Comparison of ENCODE assay signal across 29 mouse cellular contexts in genomic region chr17:78261684-78262083, GRCm38 (mm10).
A peak's percentile ranks its signal among the peaks of the same experiment; 100 is the strongest.
DNase-seq lines count a peak whose midpoint lies in the region; ATAC-seq lines count a peak whose summit lies in the region.
"Had no signal": no experiment of that assay in that cellular context is flagged by ENCODE, and none has a peak within 500 bp of the region (broad histone marks: within the 10 kb centered on the region; RNA-seq: fewer than 3 reads in every experiment).

No protein-coding gene starts in this region.

- no peak for DNase-seq in lung, postnatal 25 days (ENCODE audit: low spot score)
- DNase-seq in intestine, embryonic 14.5 days (ENCODE audit: low spot score) = no peak
- DNase-seq in heart, postnatal 25 days (ENCODE audit: low spot score) = no peak
- DNase-seq: adrenal gland, adult 2 months; adrenal gland, postnatal 14 days; B cell, adult 2 months; cerebellum, adult 11 months; cerebellum, adult 2 months; cerebellum, adult 9-11 months; cerebellum, postnatal 36 days; embryo, embryonic 11 days; gastrocnemius, postnatal 10 days; gastrocnemius, postnatal 36 days; heart, adult 2 months; heart, postnatal 14 days had no signal

- no peaks in the 10 kb centered on the region for H3K4me1 ChIP-seq in lung, embryonic 15.5 days
- H3K4me1 ChIP-seq in intestine, embryonic 14.5 days (replicated peaks; ENCODE audit: control insufficient read depth, insufficient read depth, low read length) = 0 out of 2 replicates have a peak, but pooled peaks cover 3% of the 10 kb centered on the region
- H3K4me1 ChIP-seq in intestine, embryonic 16.5 days (ENCODE audit: control insufficient read depth, insufficient read depth, low read length) = peaks cover 6% of the 10 kb centered on the region; the same call in 1 of the 2 replicates
- no peaks in the 10 kb centered on the region for H3K4me1 ChIP-seq in stomach, embryonic 15.5 days
- H3K4me1 ChIP-seq in hindbrain, embryonic 13.5 days (replicated peaks) = peaks cover 26% of the 10 kb centered on the region
- H3K4me1 ChIP-seq: forebrain, embryonic 12.5 days; forebrain, embryonic 15.5 days had no signal

- no peak overlapping the region for H3K4me3 ChIP-seq in lung, embryonic 15.5 days
- H3K4me3 ChIP-seq in intestine, embryonic 14.5 days (ENCODE audit: low read depth, low read length) = no peak overlapping the region
- H3K4me3 ChIP-seq in intestine, embryonic 16.5 days (ENCODE audit: low read length) = no peak overlapping the region
- H3K4me3 ChIP-seq in stomach, embryonic 15.5 days (replicated peaks) = no peak overlapping the region
- no peak overlapping the region for H3K4me3 ChIP-seq in hindbrain, embryonic 13.5 days
- H3K4me3 ChIP-seq: embryonic facial prominence, embryonic 10.5 days; embryonic facial prominence, embryonic 13.5 days; erythroblast, embryonic 14.5 days; forebrain, embryonic 12.5 days; forebrain, embryonic 15.5 days; heart, adult 2 months; heart, embryonic 10.5 days; heart, embryonic 13.5 days; hindbrain, embryonic 12.5 days had no signal

- peak; percentile 50; the same call in 1 of the 2 replicates for ATAC-seq in lung, embryonic 15.5 days (ENCODE audit: borderline replicate concordance, extremely low read depth, low FRiP score, low TSS enrichment)
- ATAC-seq in intestine, embryonic 14.5 days (replicated peaks; ENCODE audit: low FRiP score, low TSS enrichment, low read depth) = peak; percentile 68
- ATAC-seq in intestine, embryonic 16.5 days = peak; percentile 68
- peak; percentile 84 for ATAC-seq in stomach, embryonic 15.5 days (ENCODE audit: insufficient read depth, low FRiP score, low read depth)
- no peak for ATAC-seq in CD4-positive, CD25-positive, alpha-beta regulatory T cell, adult 4 months
- ATAC-seq in hindbrain, embryonic 13.5 days (ENCODE audit: low FRiP score) = no peak
- ATAC-seq: forebrain, embryonic 15.5 days; hindbrain, embryonic 16.5 days had no signal

- no peak overlapping the region for H3K4me2 ChIP-seq in lung, embryonic 15.5 days
- H3K4me2 ChIP-seq in intestine, embryonic 14.5 days (ENCODE audit: low read length) = no peak overlapping the region
- no peak overlapping the region for H3K4me2 ChIP-seq in intestine, embryonic 16.5 days (ENCODE audit: low read depth, low read length)
- no peak overlapping the region for H3K4me2 ChIP-seq in stomach, embryonic 15.5 days
- no peak overlapping the region for H3K4me2 ChIP-seq in hindbrain, embryonic 13.5 days
- H3K4me2 ChIP-seq: embryonic facial prominence, embryonic 13.5 days; forebrain, embryonic 12.5 days; forebrain, embryonic 15.5 days; heart, embryonic 13.5 days; hindbrain, embryonic 12.5 days had no signal

- H3K27ac ChIP-seq in lung, embryonic 15.5 days = no peak overlapping the region
- no peak overlapping the region for H3K27ac ChIP-seq in intestine, embryonic 14.5 days (ENCODE audit: low read depth)
- no peak overlapping the region for H3K27ac ChIP-seq in intestine, embryonic 16.5 days (ENCODE audit: low read length)
- peak overlapping the region; percentile 31; the same call in 1 of the 2 replicates for H3K27ac ChIP-seq in stomach, embryonic 15.5 days
- H3K27ac ChIP-seq in hindbrain, embryonic 13.5 days = no peak overlapping the region
- H3K27ac ChIP-seq: embryonic facial prominence, embryonic 10.5 days; embryonic facial prominence, embryonic 13.5 days; forebrain, embryonic 12.5 days; forebrain, embryonic 15.5 days; heart, adult 2 months; heart, embryonic 10.5 days; heart, embryonic 13.5 days; hindbrain, embryonic 12.5 days had no signal

- no peaks in the 10 kb centered on the region for H3K9me3 ChIP-seq in lung, embryonic 15.5 days
- H3K9me3 ChIP-seq in intestine, embryonic 14.5 days (ENCODE audit: control insufficient read depth, low read length) = no peaks in the 10 kb centered on the region; the same call in 1 of the 2 replicates
- H3K9me3 ChIP-seq in intestine, embryonic 16.5 days (ENCODE audit: control insufficient read depth, low read length) = no peaks in the 10 kb centered on the region; the same call in 1 of the 2 replicates
- H3K9me3 ChIP-seq in stomach, embryonic 15.5 days = no peaks in the 10 kb centered on the region
- no peaks in the 10 kb centered on the region for H3K9me3 ChIP-seq in hindbrain, embryonic 13.5 days
- H3K9me3 ChIP-seq: embryonic facial prominence, embryonic 10.5 days; embryonic facial prominence, embryonic 13.5 days; forebrain, embryonic 12.5 days; forebrain, embryonic 15.5 days; heart, embryonic 10.5 days; heart, embryonic 13.5 days; hindbrain, embryonic 12.5 days had no signal

- 77% methylated on average over 4 of the region's 4 CpGs for WGBS in lung, embryonic 15.5 days
- 73% methylated on average over 4 of the region's 4 CpGs for WGBS in intestine, embryonic 14.5 days
- WGBS in intestine, embryonic 16.5 days = 66% methylated on average over 4 of the region's 4 CpGs
- 72% methylated on average over 4 of the region's 4 CpGs for WGBS in stomach, embryonic 15.5 days
- WGBS in hindbrain, embryonic 13.5 days = 95% methylated on average over 4 of the region's 4 CpGs

- H3K27me3 ChIP-seq in lung, embryonic 15.5 days = no peaks in the 10 kb centered on the region
- H3K27me3 ChIP-seq in intestine, embryonic 14.5 days (replicated peaks; ENCODE audit: control insufficient read depth, insufficient read depth, low read length) = no peaks in the 10 kb centered on the region
- no peaks in the 10 kb centered on the region for H3K27me3 ChIP-seq in intestine, embryonic 16.5 days (replicated peaks; ENCODE audit: control insufficient read depth, insufficient read depth, low read length)
- H3K27me3 ChIP-seq in stomach, embryonic 15.5 days (replicated peaks) = no peaks in the 10 kb centered on the region
- H3K27me3 ChIP-seq in hindbrain, embryonic 13.5 days = no peaks in the 10 kb centered on the region
- H3K27me3 ChIP-seq: embryonic facial prominence, embryonic 13.5 days; forebrain, embryonic 12.5 days; forebrain, embryonic 15.5 days; heart, embryonic 13.5 days; hindbrain, embryonic 12.5 days had no signal

- H3K9ac ChIP-seq in lung, embryonic 15.5 days = no peak overlapping the region
- no peak overlapping the region for H3K9ac ChIP-seq in intestine, embryonic 14.5 days (ENCODE audit: low read length)
- H3K9ac ChIP-seq in intestine, embryonic 16.5 days (ENCODE audit: low read depth, low read length) = no peak overlapping the region
- H3K9ac ChIP-seq in stomach, embryonic 15.5 days = no peak overlapping the region
- H3K9ac ChIP-seq in hindbrain, embryonic 13.5 days = no peak overlapping the region
- H3K9ac ChIP-seq: embryonic facial prominence, embryonic 13.5 days; forebrain, embryonic 12.5 days; forebrain, embryonic 15.5 days; heart, embryonic 13.5 days; hindbrain, embryonic 12.5 days had no signal

- H3K36me3 ChIP-seq in lung, embryonic 15.5 days = no peaks in the 10 kb centered on the region
- no peaks in the 10 kb centered on the region for H3K36me3 ChIP-seq in intestine, embryonic 14.5 days (ENCODE audit: control insufficient read depth, insufficient read depth, low read length)
- no peaks in the 10 kb centered on the region for H3K36me3 ChIP-seq in intestine, embryonic 16.5 days (ENCODE audit: control insufficient read depth, insufficient read depth, low read length)
- H3K36me3 ChIP-seq in stomach, embryonic 15.5 days = no peaks in the 10 kb centered on the region
- H3K36me3 ChIP-seq in hindbrain, embryonic 13.5 days = no peaks in the 10 kb centered on the region
- H3K36me3 ChIP-seq: forebrain, embryonic 12.5 days; forebrain, embryonic 15.5 days; heart, embryonic 10.5 days; heart, embryonic 13.5 days; hindbrain, embryonic 12.5 days had no signal

- intact Hi-C loops in heart, postnatal 25 days (cut with DNase I) = no loop called here

Comparison
In these comparisons a context has a peak if more than half of its experiments do, and no peak if none do; other contexts are left out.
1. ATAC-seq: peak in lung, embryonic 15.5 days (single experiment), intestine, embryonic 14.5 days (single experiment), intestine, embryonic 16.5 days (single experiment) and stomach, embryonic 15.5 days (single experiment); none in CD4-positive, CD25-positive, alpha-beta regulatory T cell, adult 4 months (single experiment) and hindbrain, embryonic 13.5 days (single experiment).